Mouse (Mus musculus): ENCODE results near the gene Aes. TPM values are rescaled to one million over a fixed set of nuclear protein-coding genes. Genes with fewer than 3 reads are reported as not detected.
A peak's percentile ranks its signal among the peaks of the same experiment; 100 is the strongest.

Aes gene
- polyA plus RNA-seq, 1 experiment from 2014 or later = 536 TPM

DNA sequence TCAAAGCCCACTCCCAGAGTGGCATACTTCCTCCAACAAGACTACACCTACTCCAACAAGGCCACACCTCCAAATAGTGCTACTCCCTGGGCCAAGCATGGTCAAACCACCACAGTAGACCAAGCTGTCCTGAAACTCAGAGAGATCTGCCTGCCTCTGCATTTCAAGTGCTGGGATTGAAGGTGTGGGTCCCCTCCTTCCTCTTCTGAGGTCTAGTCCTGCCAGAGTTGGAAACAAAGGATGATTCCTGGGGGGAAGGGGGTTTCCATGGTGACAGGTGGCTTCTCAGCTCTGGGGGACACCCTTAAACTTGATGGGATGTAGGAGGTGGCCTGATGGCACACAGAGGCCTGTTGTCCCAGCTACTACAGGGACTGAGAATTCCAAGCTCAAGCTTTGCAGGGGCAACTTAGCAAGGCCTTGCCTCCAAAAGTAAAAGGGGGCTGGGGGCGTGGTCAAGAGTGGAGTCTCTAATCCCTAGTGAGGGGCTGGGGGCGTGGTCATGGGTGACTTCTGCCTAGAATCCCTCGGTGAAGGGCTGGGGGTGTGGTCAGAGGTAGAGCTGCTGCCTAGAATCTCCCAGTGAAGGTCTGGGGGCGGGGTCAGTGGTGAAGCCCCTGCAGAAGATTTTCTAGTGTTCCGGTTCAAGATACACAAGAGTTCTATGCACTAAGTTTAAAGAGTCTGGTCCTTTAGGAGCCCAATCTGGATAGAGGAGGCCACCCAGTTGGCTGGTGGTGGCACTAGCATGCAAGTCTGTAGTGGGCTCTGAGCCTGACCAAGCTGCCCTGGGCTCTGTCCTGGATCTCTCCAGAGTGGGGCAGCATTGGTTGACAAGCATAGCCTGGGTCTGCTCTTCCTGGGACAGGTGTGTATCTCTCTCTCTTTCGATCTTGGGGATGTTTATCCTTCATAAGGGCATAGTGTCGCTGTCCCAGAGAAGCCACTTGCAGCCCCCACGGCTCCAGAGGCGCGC, 15.1 kb downstream of the Aes start, which contains the start of gene Tle2:
TSS of gene Tle2 (plus strand) at position 481 of the 976 bp plus-strand sequence.
- ATAC-seq = no peak
- Histone ChIP-seq H3K9ac (ENCODE audit: low read depth, low read length) (peak within 1 kb of the TSS; percentile 35; the same call in 1 of the 2 replicates), H3K4me3 (ENCODE audit: low read depth, low read length) (peak within 1 kb of the TSS; percentile 48), H3K36me3 (ENCODE audit: control insufficient read depth, insufficient read depth) (no peaks in the 10 kb centered on the region), H3K4me1 (replicated peaks; ENCODE audit: control insufficient read depth, insufficient read depth, low read length) (peaks cover 7% of the 10 kb centered on the region), H3K27me3 (replicated peaks; ENCODE audit: control insufficient read depth, insufficient read depth, low read length) (peaks cover 10% of the 10 kb centered on the region; the same call in 1 of the 2 replicates), H3K9me3 (ENCODE audit: control insufficient read depth) (no peaks in the 10 kb centered on the region), H3K4me2 (replicated peaks; ENCODE audit: low read depth) (peak within 1 kb of the TSS; percentile 89), H3K27ac (ENCODE audit: low read depth, low read length) (no peak within 1 kb of the TSS)
- WGBS = 25% methylated on average over 10 of the region's 10 CpGs
- peak; percentile 34 for TF ChIP-seq CTCF (IDR thresholded peaks at IDR 0.05; ENCODE audit: low read depth)

- Histone ChIP-seq H3K4me1 (replicated peaks; ENCODE audit: control insufficient read depth, insufficient read depth, low read length) (peaks cover 7% of the 10 kb centered on the region), H3K4me3 (ENCODE audit: low read depth, low read length) (peak overlapping the region; percentile 48), H3K9ac (ENCODE audit: low read depth, low read length) (peak overlapping the region; percentile 35; the same call in 1 of the 2 replicates), H3K36me3 (ENCODE audit: control insufficient read depth, insufficient read depth) (no peaks in the 10 kb centered on the region), H3K9me3 (ENCODE audit: control insufficient read depth) (no peaks in the 10 kb centered on the region), H3K27me3 (replicated peaks; ENCODE audit: control insufficient read depth, insufficient read depth, low read length) (peaks cover 10% of the 10 kb centered on the region; the same call in 1 of the 2 replicates), H3K27ac (ENCODE audit: low read depth, low read length) (no peak overlapping the region), H3K4me2 (replicated peaks; ENCODE audit: low read depth) (peak overlapping the region; percentile 89)
- no peak for ATAC-seq
- no peak for TF ChIP-seq CTCF (IDR thresholded peaks at IDR 0.05; ENCODE audit: low read depth)
- 2% methylated on average over 19 of the region's 30 CpGs for WGBS
Observed at GRCm38 (mm10) chr10:81575208-81575631, 15.9 kb downstream of the Aes start.

DNA sequence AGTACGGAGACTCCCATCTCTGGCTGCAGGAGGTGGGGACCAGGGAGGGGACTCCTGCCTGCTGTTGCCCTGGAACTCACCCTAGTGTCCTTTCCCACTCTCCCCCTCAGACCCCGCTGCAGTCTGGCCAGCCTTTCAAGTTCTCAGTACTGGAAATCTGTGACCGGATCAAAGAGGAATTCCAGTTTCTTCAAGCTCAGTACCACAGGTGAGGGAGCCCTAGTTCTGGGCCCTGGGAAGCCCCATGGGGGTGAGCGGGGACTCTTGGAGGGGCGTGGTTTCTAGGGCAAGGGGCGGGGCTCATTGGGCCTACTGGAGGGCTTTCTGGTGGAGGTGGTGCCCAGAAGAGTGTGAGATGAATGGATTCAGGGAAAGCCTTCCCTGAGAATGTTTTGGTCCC, 16.4 kb downstream of the Aes start:
- Histone ChIP-seq H3K4me2 (replicated peaks; ENCODE audit: low read depth) (peak overlapping the region; percentile 89), H3K9ac (ENCODE audit: low read depth, low read length) (peak overlapping the region; percentile 35; the same call in 1 of the 2 replicates), H3K36me3 (ENCODE audit: control insufficient read depth, insufficient read depth) (no peaks in the 10 kb centered on the region), H3K27ac (ENCODE audit: low read depth, low read length) (no peak overlapping the region), H3K4me1 (replicated peaks; ENCODE audit: control insufficient read depth, insufficient read depth, low read length) (peaks cover 7% of the 10 kb centered on the region), H3K9me3 (ENCODE audit: control insufficient read depth) (no peaks in the 10 kb centered on the region), H3K4me3 (ENCODE audit: low read depth, low read length) (peak overlapping the region; percentile 48), H3K27me3 (replicated peaks; ENCODE audit: control insufficient read depth, insufficient read depth, low read length) (peaks cover 10% of the 10 kb centered on the region; the same call in 1 of the 2 replicates)
- 5% methylated on average over 6 of the region's 6 CpGs for WGBS
- TF ChIP-seq CTCF (IDR thresholded peaks at IDR 0.05; ENCODE audit: low read depth) = no peak
- ATAC-seq = no peak

GRCm38 (mm10) chr10:81579967-81580366, 20.7 kb downstream of the Aes start:
- H3K4me1 ChIP-seq (replicated peaks; ENCODE audit: control insufficient read depth, insufficient read depth, low read length) = 0 out of 2 replicates have a peak, but pooled peaks cover 4% of the 10 kb centered on the region
- ATAC-seq = no peak
- TF ChIP-seq CTCF (IDR thresholded peaks at IDR 0.05; ENCODE audit: low read depth) = no peak
- H3K27ac ChIP-seq (ENCODE audit: low read depth, low read length) = no peak overlapping the region
- no peak overlapping the region for H3K4me2 ChIP-seq (replicated peaks; ENCODE audit: low read depth)
- no peak overlapping the region for H3K9ac ChIP-seq (ENCODE audit: low read depth, low read length)
- H3K27me3 ChIP-seq (replicated peaks; ENCODE audit: control insufficient read depth, insufficient read depth, low read length) = no peaks in the 10 kb centered on the region; the same call in 1 of the 2 replicates
- H3K36me3 ChIP-seq (ENCODE audit: control insufficient read depth, insufficient read depth) = no peaks in the 10 kb centered on the region
- 67% methylated on average over 4 of the region's 4 CpGs for WGBS
- H3K4me3 ChIP-seq (ENCODE audit: low read depth, low read length) = no peak overlapping the region
- H3K9me3 ChIP-seq (ENCODE audit: control insufficient read depth) = no peaks in the 10 kb centered on the region

DNA sequence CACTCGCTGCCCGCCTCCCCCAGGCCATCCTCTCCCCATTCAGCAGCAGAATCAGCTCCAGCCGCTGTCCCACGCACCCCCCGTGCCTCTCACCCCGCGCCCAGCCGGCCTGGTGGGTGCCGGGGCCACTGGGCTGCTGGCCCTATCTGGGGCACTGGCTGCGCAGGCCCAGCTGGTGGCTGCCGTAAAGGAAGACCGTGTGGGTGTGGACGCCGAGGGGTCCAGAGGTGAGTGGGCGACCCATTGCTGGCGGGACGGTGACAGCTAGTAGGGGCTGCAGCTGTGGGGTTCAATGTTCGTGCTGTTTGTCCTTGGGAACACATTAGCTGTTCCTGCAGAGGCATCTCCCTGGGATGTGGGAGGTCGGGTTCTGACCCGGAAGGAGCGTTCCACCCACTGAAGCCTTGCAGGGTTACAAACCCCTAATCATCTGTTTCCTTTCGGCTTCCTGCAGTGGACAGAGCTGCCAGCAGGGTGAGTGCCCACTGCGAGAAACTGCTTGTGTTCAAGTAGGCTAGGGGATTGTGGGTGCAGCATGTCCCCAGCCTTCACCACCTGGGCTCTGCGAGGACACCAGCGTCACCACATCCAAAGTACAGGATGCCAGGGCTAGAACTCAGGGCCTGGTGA, 21.3 kb downstream of the Aes start:
- Histone ChIP-seq H3K27ac (ENCODE audit: low read depth, low read length) (no peak overlapping the region), H3K4me3 (ENCODE audit: low read depth, low read length) (no peak overlapping the region), H3K36me3 (ENCODE audit: control insufficient read depth, insufficient read depth) (no peaks in the 10 kb centered on the region), H3K9me3 (ENCODE audit: control insufficient read depth) (no peaks in the 10 kb centered on the region), H3K9ac (ENCODE audit: low read depth, low read length) (no peak overlapping the region), H3K27me3 (replicated peaks; ENCODE audit: control insufficient read depth, insufficient read depth, low read length) (no peaks in the 10 kb centered on the region; the same call in 1 of the 2 replicates), H3K4me1 (replicated peaks; ENCODE audit: control insufficient read depth, insufficient read depth, low read length) (0 out of 2 replicates have a peak, but pooled peaks cover 3% of the 10 kb centered on the region), H3K4me2 (replicated peaks; ENCODE audit: low read depth) (no peak overlapping the region)
- WGBS = 64% methylated on average over 25 of the region's 25 CpGs
- no peak for ATAC-seq
- TF ChIP-seq CTCF (IDR thresholded peaks at IDR 0.05; ENCODE audit: low read depth) = peak; percentile 45; the same call in 1 of the 2 replicates

GRCm38 (mm10) chr10:81583347-81583746, 24.1 kb downstream of the Aes start:
- Histone ChIP-seq H3K27me3 (replicated peaks; ENCODE audit: control insufficient read depth, insufficient read depth, low read length) (no peaks in the 10 kb centered on the region), H3K27ac (ENCODE audit: low read depth, low read length) (no peak overlapping the region), H3K4me1 (replicated peaks; ENCODE audit: control insufficient read depth, insufficient read depth, low read length) (no peaks in the 10 kb centered on the region), H3K4me3 (ENCODE audit: low read depth, low read length) (no peak overlapping the region), H3K9ac (ENCODE audit: low read depth, low read length) (no peak overlapping the region), H3K4me2 (replicated peaks; ENCODE audit: low read depth) (no peak overlapping the region), H3K36me3 (ENCODE audit: control insufficient read depth, insufficient read depth) (0 out of 2 replicates have a peak, but pooled peaks cover 4% of the 10 kb centered on the region), H3K9me3 (ENCODE audit: control insufficient read depth) (no peaks in the 10 kb centered on the region)
- no peak for TF ChIP-seq CTCF (IDR thresholded peaks at IDR 0.05; ENCODE audit: low read depth)
- no peak for ATAC-seq
- 67% methylated on average over 6 of the region's 6 CpGs for WGBS
